Mouse (Mus musculus): Measurements from ENCODE around the gene Zic3.
A peak's percentile ranks its signal among the peaks of the same experiment; 100 is the strongest.

The Zic3 gene

GRCm38 (mm10) chrX:58022400-58022799 is at the start of gene Zic3:
Zic3 (plus strand) TSS chrX:58022700.
- DNase-seq (ENCODE audit: inconsistent ontology term) = no peak

- DNase-seq (ENCODE audit: inconsistent ontology term) = no peak
These were observed 40.1 kb upstream of the Zic3 start for GRCm38 (mm10) chrX:57982351-57982750.

- no peak for DNase-seq (ENCODE audit: inconsistent ontology term)
These were observed 34.9 kb upstream of the Zic3 start for GRCm38 (mm10) chrX:57987455-57988109.

GRCm38 (mm10) chrX:58013391-58013790 is 9.1 kb upstream of the Zic3 start:
- no peak for DNase-seq (ENCODE audit: inconsistent ontology term)

GRCm38 (mm10) chrX:58014093-58014492 is 8.4 kb upstream of the Zic3 start:
- no peak for DNase-seq (ENCODE audit: inconsistent ontology term)

- DNase-seq (ENCODE audit: inconsistent ontology term) = no peak
These were observed 7.7 kb upstream of the Zic3 start for GRCm38 (mm10) chrX:58014761-58015160.

- DNase-seq (ENCODE audit: inconsistent ontology term) = no peak
These were observed 7.1 kb upstream of the Zic3 start for GRCm38 (mm10) chrX:58015336-58015945.

GRCm38 (mm10) chrX:58018720-58019119 is 3.8 kb upstream of the Zic3 start:
- DNase-seq (ENCODE audit: inconsistent ontology term) = no peak

GRCm38 (mm10) chrX:58019257-58019953 is 3.1 kb upstream of the Zic3 start:
- no peak for DNase-seq (ENCODE audit: inconsistent ontology term)

GRCm38 (mm10) chrX:58027631-58028030 is 5.1 kb downstream of the Zic3 start:
- DNase-seq (ENCODE audit: inconsistent ontology term) = no peak

GRCm38 (mm10) chrX:58028082-58028481 is 5.6 kb downstream of the Zic3 start:
- no peak for DNase-seq (ENCODE audit: inconsistent ontology term)

- DNase-seq (ENCODE audit: inconsistent ontology term) = no peak
These were observed 6.4 kb downstream of the Zic3 start for GRCm38 (mm10) chrX:58028858-58029257.

GRCm38 (mm10) chrX:58030100-58030834 is 7.8 kb downstream of the Zic3 start:
- peak; percentile 90 for DNase-seq (ENCODE audit: inconsistent ontology term)

- peak; percentile 56 for DNase-seq (ENCODE audit: inconsistent ontology term)
These were observed 8.6 kb downstream of the Zic3 start for GRCm38 (mm10) chrX:58030835-58031670.

- DNase-seq (ENCODE audit: inconsistent ontology term) = peak; percentile 51
These were observed 9.4 kb downstream of the Zic3 start for GRCm38 (mm10) chrX:58031671-58032605.

- DNase-seq (ENCODE audit: inconsistent ontology term) = no peak
These were observed 10.1 kb downstream of the Zic3 start for GRCm38 (mm10) chrX:58032622-58033021.

GRCm38 (mm10) chrX:58033521-58033920 is 11.0 kb downstream of the Zic3 start:
- no peak for DNase-seq (ENCODE audit: inconsistent ontology term)

GRCm38 (mm10) chrX:58038061-58039007 is 15.8 kb downstream of the Zic3 start:
- peak; percentile 74 for DNase-seq (ENCODE audit: inconsistent ontology term)

- no peak for DNase-seq (ENCODE audit: inconsistent ontology term)
These were observed 17.2 kb downstream of the Zic3 start for GRCm38 (mm10) chrX:58039703-58040102.

Data from Muller cell, postnatal 12 days (primary cell).